ENCODE assay signal across 10 mouse cellular contexts in genomic region chr10:77864762-77865143, GRCm38 (mm10). TPM values are rescaled to one million over a fixed set of nuclear protein-coding genes. Genes with fewer than 3 reads are reported as not detected.
A peak's percentile ranks its signal among the peaks of the same experiment; 100 is the strongest.
DNase-seq lines count a peak whose midpoint lies in the region; ATAC-seq lines count a peak whose summit lies in the region.
"Had no signal": no experiment of that assay in that cellular context is flagged by ENCODE, and none has a peak within 500 bp of the region (broad histone marks: within the 10 kb centered on the region; RNA-seq: fewer than 3 reads in every experiment).

No protein-coding gene starts in this region.

- no peaks in the 10 kb centered on the region for H3K27me3 ChIP-seq in kidney, embryonic 14.5 days (ENCODE audit: control insufficient read depth, insufficient read depth, low read length)
- H3K27me3 ChIP-seq in embryonic facial prominence, embryonic 15.5 days, result no peaks in the 10 kb centered on the region
- H3K27me3 ChIP-seq in intestine, embryonic 15.5 days (replicated peaks), result no peaks in the 10 kb centered on the region
- H3K27me3 ChIP-seq in midbrain, embryonic 15.5 days (replicated peaks), result no peaks in the 10 kb centered on the region

- no peaks in the 10 kb centered on the region for H3K36me3 ChIP-seq in kidney, embryonic 14.5 days (ENCODE audit: control insufficient read depth, insufficient read depth, low read length)
- H3K36me3 ChIP-seq in embryonic facial prominence, embryonic 15.5 days, result no peaks in the 10 kb centered on the region
- no peaks in the 10 kb centered on the region for H3K36me3 ChIP-seq in intestine, embryonic 15.5 days
- H3K36me3 ChIP-seq in midbrain, embryonic 15.5 days (replicated peaks), result no peaks in the 10 kb centered on the region

- H3K4me3 ChIP-seq in kidney, embryonic 14.5 days (ENCODE audit: low read length), result peak overlapping the region; percentile 17
- H3K4me3 ChIP-seq in embryonic facial prominence, embryonic 15.5 days (replicated peaks), result peak overlapping the region; percentile 20; the same call in 1 of the 2 replicates
- peak overlapping the region; percentile 24 for H3K4me3 ChIP-seq in intestine, embryonic 15.5 days (replicated peaks)
- H3K4me3 ChIP-seq in midbrain, embryonic 15.5 days, result peak overlapping the region; percentile 22

- H3K27ac ChIP-seq in kidney, embryonic 14.5 days (ENCODE audit: low read depth, low read length), result no peak overlapping the region
- H3K27ac ChIP-seq in embryonic facial prominence, embryonic 15.5 days (replicated peaks), result no peak overlapping the region
- no peak overlapping the region for H3K27ac ChIP-seq in intestine, embryonic 15.5 days
- no peak overlapping the region for H3K27ac ChIP-seq in midbrain, embryonic 15.5 days

- H3K4me1 ChIP-seq in kidney, embryonic 14.5 days (ENCODE audit: control insufficient read depth, insufficient read depth, low read length), result no peaks in the 10 kb centered on the region
- H3K4me1 ChIP-seq in embryonic facial prominence, embryonic 15.5 days, result 0 out of 2 replicates have a peak, but pooled peaks cover 6% of the 10 kb centered on the region
- no peaks in the 10 kb centered on the region for H3K4me1 ChIP-seq in intestine, embryonic 15.5 days (replicated peaks)
- no peaks in the 10 kb centered on the region for H3K4me1 ChIP-seq in midbrain, embryonic 15.5 days

- H3K9me3 ChIP-seq in kidney, embryonic 14.5 days (ENCODE audit: control insufficient read depth, low read length), result no peaks in the 10 kb centered on the region
- no peaks in the 10 kb centered on the region for H3K9me3 ChIP-seq in embryonic facial prominence, embryonic 15.5 days (replicated peaks)
- H3K9me3 ChIP-seq in intestine, embryonic 15.5 days, result no peaks in the 10 kb centered on the region
- H3K9me3 ChIP-seq in midbrain, embryonic 15.5 days, result no peaks in the 10 kb centered on the region

- ATAC-seq in kidney, embryonic 14.5 days (ENCODE audit: low FRiP score, low TSS enrichment), result peak; percentile 48; the same call in 1 of the 2 replicates
- ATAC-seq in embryonic facial prominence, embryonic 15.5 days (ENCODE audit: insufficient number of reproducible peaks, low FRiP score, low TSS enrichment, low read depth), result no peak
- ATAC-seq in intestine, embryonic 15.5 days, result peak; percentile 9; the same call in 1 of the 2 replicates
- ATAC-seq in midbrain, embryonic 15.5 days (replicated peaks), result peak; percentile 62

- no peak for DNase-seq in kidney, adult 18-20 months
- DNase-seq in thymus, postnatal 36 days, result no peak
- no peak for DNase-seq in layer of hippocampus, postnatal 25 days (ENCODE audit: extremely low spot score in 1 of 2, low spot score in 1 of 2)
- no peak for DNase-seq in adrenal gland, postnatal 25 days

- 40% methylated on average over 11 of the region's 11 CpGs for WGBS in kidney, embryonic 14.5 days
- 21% methylated on average over 11 of the region's 11 CpGs for WGBS in embryonic facial prominence, embryonic 15.5 days
- 33% methylated on average over 11 of the region's 11 CpGs for WGBS in intestine, embryonic 15.5 days
- WGBS in midbrain, embryonic 15.5 days, result 42% methylated on average over 11 of the region's 11 CpGs

- H3K9ac ChIP-seq in kidney, embryonic 14.5 days (ENCODE audit: low read depth, low read length), result no peak overlapping the region
- no peak overlapping the region for H3K9ac ChIP-seq in embryonic facial prominence, embryonic 15.5 days
- 0 out of 2 replicates have a peak overlapping the region, but pooled peaks have one; percentile 13 for H3K9ac ChIP-seq in intestine, embryonic 15.5 days
- H3K9ac ChIP-seq in midbrain, embryonic 15.5 days, result no peak overlapping the region

- peak overlapping the region; percentile 44 for H3K4me2 ChIP-seq in kidney, embryonic 14.5 days (replicated peaks; ENCODE audit: low read depth, low read length)
- peak overlapping the region; percentile 31 for H3K4me2 ChIP-seq in embryonic facial prominence, embryonic 15.5 days (replicated peaks)
- H3K4me2 ChIP-seq in intestine, embryonic 15.5 days (replicated peaks), result peak overlapping the region; percentile 53
- H3K4me2 ChIP-seq in midbrain, embryonic 15.5 days, result peak overlapping the region; percentile 31

RNA-seq across cellular contexts. Expression of gene Gm3285, which starts 3.0 kb away (rescaled TPM):
- polyA plus RNA-seq in kidney, embryonic 14.5 days (2014; fragmentation: Nextera tagmentation; extraction: Ambion mirVana), result not detected in 2 replicates
- 2.4 and 3.3 TPM in 2 replicates for polyA plus RNA-seq in embryonic facial prominence, embryonic 15.5 days (2015; fragmentation: Nextera tagmentation; extraction: Ambion mirVana)
- not detected in 2 replicates for polyA plus RNA-seq in intestine, embryonic 15.5 days (2015; fragmentation: Nextera tagmentation; extraction: Ambion mirVana)
- not detected in 2 replicates for polyA plus RNA-seq in midbrain, embryonic 15.5 days (2015; fragmentation: Nextera tagmentation; extraction: Ambion mirVana)
- not detected for total RNA-seq in layer of hippocampus, postnatal 25 days (2021)
- total RNA-seq in adrenal gland, postnatal 25 days (2021), result not detected in 2 replicates
- total RNA-seq: monocyte, adult 5-6 weeks had no signal
- polyA plus RNA-seq: urinary bladder, adult 2 months had no signal

RNA-seq across cellular contexts. Expression of gene Gm10318, which starts 12.1 kb away (rescaled TPM):
- polyA plus RNA-seq in kidney, embryonic 14.5 days (2014; fragmentation: Nextera tagmentation; extraction: Ambion mirVana), result not detected in 2 replicates
- polyA plus RNA-seq in embryonic facial prominence, embryonic 15.5 days (2015; fragmentation: Nextera tagmentation; extraction: Ambion mirVana), result 3.0 and 3.4 TPM in 2 replicates
- polyA plus RNA-seq in intestine, embryonic 15.5 days (2015; fragmentation: Nextera tagmentation; extraction: Ambion mirVana), result not detected in 2 replicates
- not detected in 2 replicates for polyA plus RNA-seq in midbrain, embryonic 15.5 days (2015; fragmentation: Nextera tagmentation; extraction: Ambion mirVana)
- total RNA-seq in layer of hippocampus, postnatal 25 days (2021), result not detected
- not detected in 2 replicates for total RNA-seq in adrenal gland, postnatal 25 days (2021)
- total RNA-seq: monocyte, adult 5-6 weeks had no signal
- polyA plus RNA-seq: urinary bladder, adult 2 months had no signal

RNA-seq across cellular contexts. Expression of gene Gm36176, which starts 18.1 kb away (rescaled TPM):
- not detected in 2 replicates for polyA plus RNA-seq in kidney, embryonic 14.5 days (2014; fragmentation: Nextera tagmentation; extraction: Ambion mirVana)
- polyA plus RNA-seq in embryonic facial prominence, embryonic 15.5 days (2015; fragmentation: Nextera tagmentation; extraction: Ambion mirVana), result 0.73 and 0.88 TPM in 2 replicates
- not detected in 2 replicates for polyA plus RNA-seq in intestine, embryonic 15.5 days (2015; fragmentation: Nextera tagmentation; extraction: Ambion mirVana)
- not detected in 2 replicates for polyA plus RNA-seq in midbrain, embryonic 15.5 days (2015; fragmentation: Nextera tagmentation; extraction: Ambion mirVana)
- not detected for total RNA-seq in layer of hippocampus, postnatal 25 days (2021)
- total RNA-seq in adrenal gland, postnatal 25 days (2021), result not detected in 2 replicates
- total RNA-seq: monocyte, adult 5-6 weeks had no signal
- polyA plus RNA-seq: urinary bladder, adult 2 months had no signal

RNA-seq across cellular contexts. Expression of gene Krtap10-10, which starts 29.0 kb away (rescaled TPM):
- not detected in 2 replicates for polyA plus RNA-seq in kidney, embryonic 14.5 days (2014; fragmentation: Nextera tagmentation; extraction: Ambion mirVana)
- polyA plus RNA-seq in embryonic facial prominence, embryonic 15.5 days (2015; fragmentation: Nextera tagmentation; extraction: Ambion mirVana), result 2.9 and 3.8 TPM in 2 replicates
- polyA plus RNA-seq in intestine, embryonic 15.5 days (2015; fragmentation: Nextera tagmentation; extraction: Ambion mirVana), result not detected in 2 replicates
- polyA plus RNA-seq in midbrain, embryonic 15.5 days (2015; fragmentation: Nextera tagmentation; extraction: Ambion mirVana), result not detected in 2 replicates
- not detected for total RNA-seq in layer of hippocampus, postnatal 25 days (2021)
- total RNA-seq in adrenal gland, postnatal 25 days (2021), result not detected in 2 replicates
- total RNA-seq: monocyte, adult 5-6 weeks had no signal
- polyA plus RNA-seq: urinary bladder, adult 2 months had no signal

RNA-seq across cellular contexts. Expression of gene Lrrc3, which starts 37.6 kb away (rescaled TPM):
- 2.2 and 3.3 TPM in 2 replicates for polyA plus RNA-seq in kidney, embryonic 14.5 days (2014; fragmentation: Nextera tagmentation; extraction: Ambion mirVana)
- 4.3 and 5.0 TPM in 2 replicates for polyA plus RNA-seq in embryonic facial prominence, embryonic 15.5 days (2015; fragmentation: Nextera tagmentation; extraction: Ambion mirVana)
- polyA plus RNA-seq in intestine, embryonic 15.5 days (2015; fragmentation: Nextera tagmentation; extraction: Ambion mirVana), result 3.9 TPM in 2 replicates
- 24.2 and 24.3 TPM in 2 replicates for polyA plus RNA-seq in midbrain, embryonic 15.5 days (2015; fragmentation: Nextera tagmentation; extraction: Ambion mirVana)
- total RNA-seq in layer of hippocampus, postnatal 25 days (2021), result 1 to 10 TPM; 5.0 to 5.2 TPM
- total RNA-seq in adrenal gland, postnatal 25 days (2021), result 5.5 and 8.0 TPM in 2 replicates
- total RNA-seq: monocyte, adult 5-6 weeks had no signal
